Mouse (Mus musculus): ENCODE results near the gene Ankfy1. TPM values are rescaled to one million over a fixed set of nuclear protein-coding genes. Genes with fewer than 3 reads are reported as not detected.

The Ankfy1 gene
- 28.7 and 33.0 TPM in 2 replicates for polyA plus RNA-seq (2014; fragmentation: Nextera tagmentation; extraction: Ambion mirVana)

- H3K9me3 ChIP-seq (ENCODE audit: control insufficient read depth, low read length): no peaks in the 10 kb centered on the region
- WGBS: under 1% methylated on average over 56 of the region's 56 CpGs
Observed at GRCm38 (mm10) chr11:72689551-72690510, at the start of gene Ankfy1. Gene Ankfy1 (plus strand): TSS chr11:72690006.

GRCm38 (mm10) chr11:72642730-72643129 is 47.1 kb upstream of the Ankfy1 start:
- H3K9ac ChIP-seq (ENCODE audit: low read length): no peak overlapping the region
- DNase-seq (ENCODE audit: low spot score, missing footprints) (no peak), ATAC-seq (ENCODE audit: low FRiP score) (no peak)
- H3K27ac ChIP-seq (ENCODE audit: low read depth, low read length): no peak overlapping the region
- WGBS: 21% methylated on average over 4 of the region's 4 CpGs
- H3K9me3 ChIP-seq (ENCODE audit: control insufficient read depth, low read length): no peaks in the 10 kb centered on the region
- no peak overlapping the region for H3K4me2 ChIP-seq
- H3K4me1 ChIP-seq (ENCODE audit: control insufficient read depth, insufficient read depth, low read length): no peaks in the 10 kb centered on the region
- no peak overlapping the region for H3K4me3 ChIP-seq (ENCODE audit: low read depth, low read length)
- H3K27me3 ChIP-seq (ENCODE audit: control insufficient read depth, insufficient read depth, low read length): no peaks in the 10 kb centered on the region
- peaks cover 6% of the 10 kb centered on the region for H3K36me3 ChIP-seq (ENCODE audit: control insufficient read depth, insufficient read depth, low read length)

More at GRCm38 (mm10) chr11:72689551-72690510, at the start of gene Ankfy1:
- ATAC-seq (ENCODE audit: low FRiP score): peak; percentile 96
- Histone ChIP-seq H3K9ac (ENCODE audit: low read length) (peak within 1 kb of the TSS; percentile 88), H3K27ac (ENCODE audit: low read depth, low read length) (peak within 1 kb of the TSS; percentile 76), H3K4me1 (ENCODE audit: control insufficient read depth, insufficient read depth, low read length) (peaks cover 16% of the 10 kb centered on the region), H3K4me3 (ENCODE audit: low read depth, low read length) (peak within 1 kb of the TSS; percentile 87), H3K27me3 (ENCODE audit: control insufficient read depth, insufficient read depth, low read length) (no peaks in the 10 kb centered on the region), H3K36me3 (ENCODE audit: control insufficient read depth, insufficient read depth, low read length) (no peaks in the 10 kb centered on the region; the same call in 1 of the 2 replicates), H3K4me2 (peak within 1 kb of the TSS; percentile 84)
- peak; percentile 99 for DNase-seq (ENCODE audit: low spot score, missing footprints)

- peaks cover 6% of the 10 kb centered on the region for H3K36me3 ChIP-seq (ENCODE audit: control insufficient read depth, insufficient read depth, low read length)
- no peaks in the 10 kb centered on the region for H3K9me3 ChIP-seq (ENCODE audit: control insufficient read depth, low read length)
- no peak overlapping the region for H3K27ac ChIP-seq (ENCODE audit: low read depth, low read length)
- no peaks in the 10 kb centered on the region for H3K4me1 ChIP-seq (ENCODE audit: control insufficient read depth, insufficient read depth, low read length)
- H3K27me3 ChIP-seq (ENCODE audit: control insufficient read depth, insufficient read depth, low read length): no peaks in the 10 kb centered on the region
- H3K4me3 ChIP-seq (ENCODE audit: low read depth, low read length): no peak overlapping the region
- no peak overlapping the region for H3K4me2 ChIP-seq
- H3K9ac ChIP-seq (ENCODE audit: low read length): no peak overlapping the region
- DNase-seq (ENCODE audit: low spot score, missing footprints): no peak
- no peak for ATAC-seq (ENCODE audit: low FRiP score)
- WGBS: 94% methylated on average over 5 of the region's 5 CpGs
Observed at GRCm38 (mm10) chr11:72645386-72645785, 44.4 kb upstream of the Ankfy1 start.

- no peak overlapping the region for H3K4me3 ChIP-seq (ENCODE audit: low read depth, low read length)
- WGBS: 77% methylated on average over 2 of the region's 2 CpGs
Observed at GRCm38 (mm10) chr11:72650347-72650746, 39.5 kb upstream of the Ankfy1 start.

GRCm38 (mm10) chr11:72659918-72660317 is 29.9 kb upstream of the Ankfy1 start:
- H3K4me2 ChIP-seq: no peak overlapping the region
- no peak overlapping the region for H3K4me3 ChIP-seq (ENCODE audit: low read depth, low read length)
- H3K27ac ChIP-seq (ENCODE audit: low read depth, low read length): no peak overlapping the region
- no peaks in the 10 kb centered on the region for H3K27me3 ChIP-seq (ENCODE audit: control insufficient read depth, insufficient read depth, low read length)
- no peak overlapping the region for H3K9ac ChIP-seq (ENCODE audit: low read length)
- no peaks in the 10 kb centered on the region for H3K9me3 ChIP-seq (ENCODE audit: control insufficient read depth, low read length)
- ATAC-seq (ENCODE audit: low FRiP score) (no peak), DNase-seq (ENCODE audit: low spot score, missing footprints) (no peak)
- no peaks in the 10 kb centered on the region for H3K4me1 ChIP-seq (ENCODE audit: control insufficient read depth, insufficient read depth, low read length)
- H3K36me3 ChIP-seq (ENCODE audit: control insufficient read depth, insufficient read depth, low read length): no peaks in the 10 kb centered on the region

More at GRCm38 (mm10) chr11:72650347-72650746, 39.5 kb upstream of the Ankfy1 start:
- H3K4me2 ChIP-seq: no peak overlapping the region
- DNase-seq (ENCODE audit: low spot score, missing footprints) (no peak), ATAC-seq (ENCODE audit: low FRiP score) (no peak)
- H3K27me3 ChIP-seq (ENCODE audit: control insufficient read depth, insufficient read depth, low read length): no peaks in the 10 kb centered on the region
- no peak overlapping the region for H3K9ac ChIP-seq (ENCODE audit: low read length)
- H3K4me1 ChIP-seq (ENCODE audit: control insufficient read depth, insufficient read depth, low read length): no peaks in the 10 kb centered on the region
- H3K36me3 ChIP-seq (ENCODE audit: control insufficient read depth, insufficient read depth, low read length): no peaks in the 10 kb centered on the region
- no peaks in the 10 kb centered on the region for H3K9me3 ChIP-seq (ENCODE audit: control insufficient read depth, low read length)
- no peak overlapping the region for H3K27ac ChIP-seq (ENCODE audit: low read depth, low read length)

GRCm38 (mm10) chr11:72660359-72660758 is 29.4 kb upstream of the Ankfy1 start:
- no peak overlapping the region for H3K9ac ChIP-seq (ENCODE audit: low read length)
- H3K27me3 ChIP-seq (ENCODE audit: control insufficient read depth, insufficient read depth, low read length): no peaks in the 10 kb centered on the region
- WGBS: 84% methylated on average over 1 of the region's 1 CpGs
- no peak overlapping the region for H3K4me3 ChIP-seq (ENCODE audit: low read depth, low read length)
- no peaks in the 10 kb centered on the region for H3K36me3 ChIP-seq (ENCODE audit: control insufficient read depth, insufficient read depth, low read length)
- DNase-seq (ENCODE audit: low spot score, missing footprints) (no peak), ATAC-seq (ENCODE audit: low FRiP score) (no peak)
- no peak overlapping the region for H3K4me2 ChIP-seq
- H3K27ac ChIP-seq (ENCODE audit: low read depth, low read length): no peak overlapping the region
- H3K4me1 ChIP-seq (ENCODE audit: control insufficient read depth, insufficient read depth, low read length): no peaks in the 10 kb centered on the region
- no peaks in the 10 kb centered on the region for H3K9me3 ChIP-seq (ENCODE audit: control insufficient read depth, low read length)

GRCm38 (mm10) chr11:72664641-72665040 is 25.2 kb upstream of the Ankfy1 start:
- Histone ChIP-seq H3K4me1 (ENCODE audit: control insufficient read depth, insufficient read depth, low read length) (no peaks in the 10 kb centered on the region), H3K9ac (ENCODE audit: low read length) (no peak overlapping the region), H3K36me3 (ENCODE audit: control insufficient read depth, insufficient read depth, low read length) (no peaks in the 10 kb centered on the region), H3K27me3 (ENCODE audit: control insufficient read depth, insufficient read depth, low read length) (no peaks in the 10 kb centered on the region), H3K27ac (ENCODE audit: low read depth, low read length) (no peak overlapping the region), H3K9me3 (ENCODE audit: control insufficient read depth, low read length) (no peaks in the 10 kb centered on the region), H3K4me3 (ENCODE audit: low read depth, low read length) (no peak overlapping the region), H3K4me2 (no peak overlapping the region)
- no peak for DNase-seq (ENCODE audit: low spot score, missing footprints)
- WGBS: 91% methylated on average over 4 of the region's 4 CpGs
- ATAC-seq (ENCODE audit: low FRiP score): no peak

GRCm38 (mm10) chr11:72670634-72671033 is 19.2 kb upstream of the Ankfy1 start:
- H3K4me1 ChIP-seq (ENCODE audit: control insufficient read depth, insufficient read depth, low read length): no peaks in the 10 kb centered on the region
- no peaks in the 10 kb centered on the region for H3K9me3 ChIP-seq (ENCODE audit: control insufficient read depth, low read length)
- ATAC-seq (ENCODE audit: low FRiP score): no peak

GRCm38 (mm10) chr11:72671294-72671988 is 18.4 kb upstream of the Ankfy1 start:
- Histone ChIP-seq H3K4me1 (ENCODE audit: control insufficient read depth, insufficient read depth, low read length) (no peaks in the 10 kb centered on the region), H3K9me3 (ENCODE audit: control insufficient read depth, low read length) (no peaks in the 10 kb centered on the region), H3K9ac (ENCODE audit: low read length) (no peak overlapping the region), H3K27ac (ENCODE audit: low read depth, low read length) (no peak overlapping the region), H3K4me2 (no peak overlapping the region), H3K36me3 (ENCODE audit: control insufficient read depth, insufficient read depth, low read length) (no peaks in the 10 kb centered on the region), H3K4me3 (ENCODE audit: low read depth, low read length) (no peak overlapping the region), H3K27me3 (ENCODE audit: control insufficient read depth, insufficient read depth, low read length) (no peaks in the 10 kb centered on the region)
- 86% methylated on average over 6 of the region's 6 CpGs for WGBS
- DNase-seq (ENCODE audit: low spot score, missing footprints) (no peak), ATAC-seq (ENCODE audit: low FRiP score) (no peak)

More at GRCm38 (mm10) chr11:72670634-72671033, 19.2 kb upstream of the Ankfy1 start:
- no peak for DNase-seq (ENCODE audit: low spot score, missing footprints)
- H3K4me2 ChIP-seq: no peak overlapping the region
- H3K36me3 ChIP-seq (ENCODE audit: control insufficient read depth, insufficient read depth, low read length): no peaks in the 10 kb centered on the region
- H3K27ac ChIP-seq (ENCODE audit: low read depth, low read length): no peak overlapping the region
- H3K4me3 ChIP-seq (ENCODE audit: low read depth, low read length): no peak overlapping the region
- H3K27me3 ChIP-seq (ENCODE audit: control insufficient read depth, insufficient read depth, low read length): no peaks in the 10 kb centered on the region
- no peak overlapping the region for H3K9ac ChIP-seq (ENCODE audit: low read length)
